Mouse (Mus musculus): ENCODE measurements around the gene Slc25a17. TPM values are rescaled to one million over a fixed set of nuclear protein-coding genes. Genes with fewer than 3 reads are reported as not detected.

Slc25a17 gene
- polyA plus RNA-seq, 1 experiment from 2014 or later, result 56.4 TPM

Other genes starting within 250 kb of the Slc25a17 start
- 14.4 and 14.7 TPM in 2 replicates for gene Mrtfa, start 170.1 kb downstream of the Slc25a17 start, polyA plus RNA-seq (2014; fragmentation: Nextera tagmentation; extraction: Ambion mirVana)
- gene Mchr1, start 125.3 kb downstream of the Slc25a17 start, polyA plus RNA-seq (2014; fragmentation: Nextera tagmentation; extraction: Ambion mirVana), result not detected in 2 replicates
- 101 and 105 TPM in 2 replicates for gene St13, start 39.3 kb upstream of the Slc25a17 start, polyA plus RNA-seq (2014; fragmentation: Nextera tagmentation; extraction: Ambion mirVana)
- gene Xpnpep3, start 39.3 kb upstream of the Slc25a17 start, polyA plus RNA-seq (2014; fragmentation: Nextera tagmentation; extraction: Ambion mirVana), result 9.1 and 10.9 TPM in 2 replicates
- 1.1 and 1.3 TPM in 2 replicates for gene Dnajb7, start 47.5 kb upstream of the Slc25a17 start, polyA plus RNA-seq (2014; fragmentation: Nextera tagmentation; extraction: Ambion mirVana)
- 426 and 448 TPM in 2 replicates for gene Rbx1, start 105.5 kb upstream of the Slc25a17 start, polyA plus RNA-seq (2014; fragmentation: Nextera tagmentation; extraction: Ambion mirVana)
- gene Ep300, start 224.5 kb upstream of the Slc25a17 start, polyA plus RNA-seq (2014; fragmentation: Nextera tagmentation; extraction: Ambion mirVana), result 15.0 and 15.2 TPM in 2 replicates

Measured in heart, embryonic 14.5 days (tissue).